Mouse (Mus musculus): ENCODE results near the gene Gpr132.

GRCm38 (mm10) chr12:112911701-112912100 is 43.7 kb upstream of the Gpr132 start:
- no peak for TF ChIP-seq CTCF (IDR thresholded peaks at IDR 0.05; ENCODE audit: low read depth, low read length)
- TF ChIP-seq POLR2AphosphoS5 (IDR thresholded peaks at IDR 0.05; ENCODE audit: insufficient replicate concordance, low read depth, low read length), result no peak
- TF ChIP-seq GATA2 (IDR thresholded peaks at IDR 0.05; ENCODE audit: borderline replicate concordance, low read depth, low read length), result no peak
- TF ChIP-seq GATA1 (IDR thresholded peaks at IDR 0.05; ENCODE audit: borderline replicate concordance, low read length), result no peak
